Mouse (Mus musculus): Measurements from ENCODE around the gene P2rx5. TPM values are rescaled to one million over a fixed set of nuclear protein-coding genes. Genes with fewer than 3 reads are reported as not detected.

Gene P2rx5
- polyA plus RNA-seq, 1 experiment: 8.7 TPM

DNA sequence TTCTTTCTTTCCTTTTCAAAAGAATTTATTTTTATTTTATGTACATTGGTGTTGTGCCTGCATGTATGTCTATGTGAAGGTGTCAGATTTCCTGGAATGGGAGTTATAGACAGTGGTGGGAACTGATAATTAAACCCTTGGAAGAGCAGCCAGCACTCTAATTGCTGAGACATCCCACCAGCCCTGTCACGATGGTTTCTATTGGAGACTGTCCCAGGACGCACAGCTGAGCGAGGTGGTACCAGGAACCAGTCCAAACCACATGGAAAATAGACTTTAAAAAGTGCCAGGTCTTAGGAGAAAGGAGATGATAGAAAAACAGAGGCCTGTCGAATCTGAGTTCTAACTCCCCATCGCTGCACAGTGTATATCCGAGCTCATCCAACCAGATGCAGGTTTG lies 5.2 kb upstream of the P2rx5 start:
- Histone ChIP-seq H3K27ac (ENCODE audit: insufficient read depth, low read depth, low read length) (no peak overlapping the region), H3K4me1 (ENCODE audit: control insufficient read depth, insufficient read depth, low read length) (0 out of 2 replicates have a peak, but pooled peaks cover 3% of the 10 kb centered on the region), H3K27me3 (replicated peaks; ENCODE audit: control insufficient read depth, insufficient read depth, low read length) (no peaks in the 10 kb centered on the region), H3K4me3 (ENCODE audit: insufficient read depth, low read depth, low read length) (no peak overlapping the region), H3K36me3 (ENCODE audit: control insufficient read depth, insufficient read depth, low read length) (no peaks in the 10 kb centered on the region)
- WGBS: 75% methylated on average over 6 of the region's 6 CpGs
- TF ChIP-seq POLR2A (IDR thresholded peaks at IDR 0.05; ENCODE audit: low read depth, low read length): no peak
- no peak for TF ChIP-seq CTCF (conservative IDR thresholded peaks at IDR 0.05; ENCODE audit: insufficient read depth, insufficient read length, low read depth, low read length)
- DNase-seq: no peak

DNA sequence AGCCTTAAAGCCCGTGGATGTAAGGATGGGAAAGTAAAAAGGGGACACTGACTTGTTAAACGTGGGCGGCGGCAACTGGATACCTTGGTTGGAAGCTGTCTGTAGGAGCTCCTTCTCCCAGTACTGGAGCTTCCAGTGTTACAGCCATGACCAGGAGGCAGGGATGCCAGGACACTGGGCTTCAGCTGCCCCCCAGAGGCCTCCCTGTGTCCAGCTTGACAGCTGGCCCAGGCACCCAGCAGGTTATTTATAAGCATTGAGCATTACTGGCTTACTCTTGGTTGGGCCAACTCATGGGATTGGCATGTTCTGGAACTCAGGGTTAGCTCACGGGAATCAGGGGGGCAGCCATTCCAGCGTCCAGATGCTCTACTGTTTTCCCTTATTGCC lies 585 bp downstream of the P2rx5 start:
- peak; percentile 66 for DNase-seq
- Histone ChIP-seq H3K27me3 (replicated peaks; ENCODE audit: control insufficient read depth, insufficient read depth, low read length) (no peaks in the 10 kb centered on the region), H3K4me3 (ENCODE audit: insufficient read depth, low read depth, low read length) (peak overlapping the region; percentile 42), H3K4me1 (ENCODE audit: control insufficient read depth, insufficient read depth, low read length) (peaks cover 6% of the 10 kb centered on the region; the same call in 1 of the 2 replicates), H3K36me3 (ENCODE audit: control insufficient read depth, insufficient read depth, low read length) (no peaks in the 10 kb centered on the region), H3K27ac (ENCODE audit: insufficient read depth, low read depth, low read length) (peak overlapping the region; percentile 67)
- WGBS: 25% methylated on average over 6 of the region's 6 CpGs
- TF ChIP-seq CTCF (conservative IDR thresholded peaks at IDR 0.05; ENCODE audit: insufficient read depth, insufficient read length, low read depth, low read length) (no peak), POLR2A (IDR thresholded peaks at IDR 0.05; ENCODE audit: low read depth, low read length) (no peak)

DNA sequence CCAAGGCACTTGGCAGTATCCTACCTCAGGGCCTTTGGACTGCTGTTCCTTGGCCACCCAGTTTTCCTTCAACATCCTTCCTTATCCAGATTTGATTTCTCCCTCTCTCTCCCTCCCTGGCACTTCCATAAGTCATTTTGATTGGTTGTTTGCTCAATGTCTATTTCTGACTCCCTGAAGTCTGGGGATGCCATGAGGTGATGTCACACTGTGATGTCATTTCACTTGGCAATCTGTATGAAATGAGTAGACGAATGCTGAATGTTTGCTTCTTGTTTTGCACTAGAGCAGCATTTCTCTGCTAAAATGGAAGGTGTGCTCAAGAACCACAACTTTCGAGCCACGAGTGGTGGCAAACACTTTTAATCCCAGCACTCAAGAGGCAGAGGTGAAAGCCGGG lies 1.4 kb downstream of the P2rx5 start:
- WGBS: 87% methylated on average over 4 of the region's 4 CpGs
- H3K27me3 ChIP-seq (replicated peaks; ENCODE audit: control insufficient read depth, insufficient read depth, low read length): no peaks in the 10 kb centered on the region
- peaks cover 3% of the 10 kb centered on the region; the same call in 1 of the 2 replicates for H3K4me1 ChIP-seq (ENCODE audit: control insufficient read depth, insufficient read depth, low read length)
- DNase-seq: no peak
- H3K36me3 ChIP-seq (ENCODE audit: control insufficient read depth, insufficient read depth, low read length): no peaks in the 10 kb centered on the region
- H3K27ac ChIP-seq (ENCODE audit: insufficient read depth, low read depth, low read length): peak overlapping the region; percentile 67; the same call in 1 of the 2 replicates
- TF ChIP-seq POLR2A (IDR thresholded peaks at IDR 0.05; ENCODE audit: low read depth, low read length) (no peak), CTCF (conservative IDR thresholded peaks at IDR 0.05; ENCODE audit: insufficient read depth, insufficient read length, low read depth, low read length) (no peak)
- H3K4me3 ChIP-seq (ENCODE audit: insufficient read depth, low read depth, low read length): no peak overlapping the region

DNA sequence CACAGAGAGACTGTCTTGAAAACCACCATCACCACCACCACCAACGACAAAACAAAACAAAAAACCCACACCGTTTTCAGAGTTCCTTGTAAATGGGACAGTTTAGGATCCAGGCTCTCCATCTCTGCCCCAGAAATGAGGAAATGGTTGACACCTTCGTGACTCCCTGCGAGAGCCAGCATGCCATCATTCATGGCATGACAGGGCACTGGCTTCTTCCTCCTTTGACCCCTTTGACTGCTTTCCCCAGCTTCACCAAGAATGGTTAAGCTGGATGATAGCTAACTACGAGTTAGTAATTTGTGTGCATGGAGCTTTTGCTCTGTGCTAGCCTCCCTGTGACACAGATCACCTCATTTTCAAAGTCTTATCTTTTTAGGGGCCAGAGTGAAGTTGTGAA lies 2.1 kb downstream of the P2rx5 start:
- DNase-seq: peak; percentile 51
- 36% methylated on average over 5 of the region's 5 CpGs for WGBS
- H3K36me3 ChIP-seq (ENCODE audit: control insufficient read depth, insufficient read depth, low read length): no peaks in the 10 kb centered on the region

DNA sequence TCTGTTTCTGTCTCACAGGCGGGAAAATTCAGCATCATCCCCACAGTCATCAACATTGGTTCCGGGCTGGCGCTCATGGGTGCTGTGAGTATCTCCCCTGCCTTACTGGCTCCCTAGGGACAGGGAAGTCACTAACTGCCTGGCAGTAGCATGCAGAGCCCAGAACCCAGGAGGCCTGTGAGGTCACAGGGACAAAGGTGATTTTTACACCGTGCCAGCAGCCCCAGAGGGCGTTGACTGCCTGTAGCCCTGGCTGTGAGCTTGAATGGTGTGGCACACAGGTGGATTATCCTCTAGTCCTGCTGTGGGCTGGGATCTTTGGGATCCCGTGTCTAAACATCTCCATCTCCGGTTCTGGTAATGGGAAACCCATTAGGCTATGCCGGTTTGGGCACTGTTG lies 7.8 kb downstream of the P2rx5 start:
- WGBS: 65% methylated on average over 8 of the region's 8 CpGs
- no peaks in the 10 kb centered on the region for H3K27me3 ChIP-seq (replicated peaks; ENCODE audit: control insufficient read depth, insufficient read depth, low read length)
- H3K27ac ChIP-seq (ENCODE audit: insufficient read depth, low read depth, low read length): no peak overlapping the region
- peaks cover 16% of the 10 kb centered on the region for H3K4me1 ChIP-seq (ENCODE audit: control insufficient read depth, insufficient read depth, low read length)
- 0 out of 2 replicates have a peak, but pooled peaks have one; percentile 8 for TF ChIP-seq CTCF (conservative IDR thresholded peaks at IDR 0.05; ENCODE audit: insufficient read depth, insufficient read length, low read depth, low read length)
- TF ChIP-seq POLR2A (IDR thresholded peaks at IDR 0.05; ENCODE audit: low read depth, low read length): no peak
- DNase-seq: peak; percentile 82
- H3K36me3 ChIP-seq (ENCODE audit: control insufficient read depth, insufficient read depth, low read length): no peaks in the 10 kb centered on the region
- no peak overlapping the region for H3K4me3 ChIP-seq (ENCODE audit: insufficient read depth, low read depth, low read length)

More for the DNA sequence above, 2.1 kb downstream of the P2rx5 start:
- TF ChIP-seq POLR2A (IDR thresholded peaks at IDR 0.05; ENCODE audit: low read depth, low read length) (no peak), CTCF (conservative IDR thresholded peaks at IDR 0.05; ENCODE audit: insufficient read depth, insufficient read length, low read depth, low read length) (no peak)
- Histone ChIP-seq H3K4me1 (ENCODE audit: control insufficient read depth, insufficient read depth, low read length) (peaks cover 3% of the 10 kb centered on the region; the same call in 1 of the 2 replicates), H3K4me3 (ENCODE audit: insufficient read depth, low read depth, low read length) (no peak overlapping the region), H3K27ac (ENCODE audit: insufficient read depth, low read depth, low read length) (no peak overlapping the region), H3K27me3 (replicated peaks; ENCODE audit: control insufficient read depth, insufficient read depth, low read length) (no peaks in the 10 kb centered on the region)

DNA sequence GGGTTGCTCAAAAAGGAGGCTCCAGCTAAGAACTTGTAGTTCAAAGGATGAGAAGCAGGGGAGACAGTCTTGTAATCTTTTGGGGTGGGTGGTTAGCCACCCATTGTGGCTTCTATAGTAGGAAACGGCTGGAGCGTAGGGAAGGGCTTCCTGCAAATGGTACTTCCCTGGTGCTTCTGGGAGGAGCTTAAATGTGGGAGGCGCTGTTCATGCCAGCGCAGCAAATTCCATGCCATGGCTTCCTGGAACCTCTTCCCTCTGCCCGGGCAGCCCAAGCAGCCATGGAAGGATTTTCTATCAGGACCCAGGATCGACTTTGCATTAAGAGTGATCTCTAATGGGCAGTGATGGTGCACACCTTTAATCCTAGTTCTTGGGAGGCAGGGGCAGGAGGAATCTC lies 8.4 kb downstream of the P2rx5 start:
- peaks cover 16% of the 10 kb centered on the region for H3K4me1 ChIP-seq (ENCODE audit: control insufficient read depth, insufficient read depth, low read length)
- no peaks in the 10 kb centered on the region for H3K27me3 ChIP-seq (replicated peaks; ENCODE audit: control insufficient read depth, insufficient read depth, low read length)
- H3K27ac ChIP-seq (ENCODE audit: insufficient read depth, low read depth, low read length): no peak overlapping the region
- DNase-seq: peak; percentile 65
- TF ChIP-seq POLR2A (IDR thresholded peaks at IDR 0.05; ENCODE audit: low read depth, low read length) (no peak), CTCF (conservative IDR thresholded peaks at IDR 0.05; ENCODE audit: insufficient read depth, insufficient read length, low read depth, low read length) (no peak)
- no peaks in the 10 kb centered on the region for H3K36me3 ChIP-seq (ENCODE audit: control insufficient read depth, insufficient read depth, low read length)
- WGBS: 53% methylated on average over 6 of the region's 6 CpGs
- H3K4me3 ChIP-seq (ENCODE audit: insufficient read depth, low read depth, low read length): no peak overlapping the region

DNA sequence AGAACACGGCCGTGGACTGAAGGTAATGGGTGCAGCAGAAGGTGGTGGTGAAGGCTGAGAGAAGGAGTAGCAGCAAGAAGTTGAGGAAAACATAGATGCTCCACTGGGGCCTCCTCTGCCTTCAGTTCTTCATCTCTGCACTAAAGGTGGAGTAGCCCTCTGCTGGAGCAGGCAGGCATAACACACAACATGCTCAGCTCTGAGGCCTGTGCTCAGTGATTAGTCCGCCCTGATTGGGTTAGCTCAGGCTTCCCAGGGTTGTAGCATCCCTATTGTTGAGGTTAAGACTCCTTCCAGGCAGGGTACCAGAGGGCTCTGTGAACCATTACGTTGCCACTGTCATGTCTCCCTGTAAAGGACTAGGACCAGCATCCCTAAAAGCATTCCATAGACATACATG lies 9.0 kb downstream of the P2rx5 start:
- TF ChIP-seq POLR2A (IDR thresholded peaks at IDR 0.05; ENCODE audit: low read depth, low read length): no peak
- TF ChIP-seq CTCF (conservative IDR thresholded peaks at IDR 0.05; ENCODE audit: insufficient read depth, insufficient read length, low read depth, low read length): peak; percentile 72
- Histone ChIP-seq H3K4me1 (ENCODE audit: control insufficient read depth, insufficient read depth, low read length) (peaks cover 16% of the 10 kb centered on the region), H3K36me3 (ENCODE audit: control insufficient read depth, insufficient read depth, low read length) (no peaks in the 10 kb centered on the region), H3K27ac (ENCODE audit: insufficient read depth, low read depth, low read length) (no peak overlapping the region), H3K4me3 (ENCODE audit: insufficient read depth, low read depth, low read length) (no peak overlapping the region), H3K27me3 (replicated peaks; ENCODE audit: control insufficient read depth, insufficient read depth, low read length) (no peaks in the 10 kb centered on the region)
- WGBS: 72% methylated on average over 4 of the region's 4 CpGs
- peak; percentile 77 for DNase-seq

Data from kidney, adult 2 months (tissue).